Mouse (Mus musculus): Measurements from ENCODE around the gene Cntnap2. TPM values are rescaled to one million over a fixed set of nuclear protein-coding genes. Genes with fewer than 3 reads are reported as not detected.

Cntnap2 gene
- polyA plus RNA-seq, 1 experiment = not detected

GRCm38 (mm10) chr6:46866317-46866716, 1807.2 kb downstream of the Cntnap2 start:
- no peak overlapping the region for H3ac ChIP-seq (ENCODE audit: control insufficient read depth, insufficient read length)
- H3K36me3 ChIP-seq (ENCODE audit: control insufficient read depth, insufficient read depth) = no peaks in the 10 kb centered on the region
- TF ChIP-seq TCF12 (IDR thresholded peaks at IDR 0.05; ENCODE audit: insufficient read depth, poor library complexity, severe bottlenecking) = no peak
- no peak for TF ChIP-seq MYOD1 (IDR thresholded peaks at IDR 0.05; ENCODE audit: control insufficient read depth in 1 of 3, insufficient read length in 2 of 3, low read depth in 2 of 3)
- TF ChIP-seq E2F4 (IDR thresholded peaks at IDR 0.05; ENCODE audit: insufficient read depth) = no peak
- H3K27me3 ChIP-seq (ENCODE audit: control insufficient read depth, insufficient read depth, insufficient read length) = no peaks in the 10 kb centered on the region
- H3K4me3 ChIP-seq = no peak overlapping the region
- H3K4me2 ChIP-seq (ENCODE audit: low read depth) = no peak overlapping the region
- no peaks in the 10 kb centered on the region for H3K79me2 ChIP-seq (ENCODE audit: control insufficient read depth, insufficient read depth)

- no peak overlapping the region for H3ac ChIP-seq (ENCODE audit: control insufficient read depth, insufficient read length)
- H3K4me3 ChIP-seq = no peak overlapping the region
- H3K79me2 ChIP-seq (ENCODE audit: control insufficient read depth, insufficient read depth) = no peaks in the 10 kb centered on the region
- no peaks in the 10 kb centered on the region for H3K27me3 ChIP-seq (ENCODE audit: control insufficient read depth, insufficient read depth, insufficient read length)
- no peaks in the 10 kb centered on the region for H3K36me3 ChIP-seq (ENCODE audit: control insufficient read depth, insufficient read depth)
- H3K4me2 ChIP-seq (ENCODE audit: low read depth) = no peak overlapping the region
- TF ChIP-seq SRF (IDR thresholded peaks at IDR 0.05; ENCODE audit: control insufficient read depth, insufficient read length, low read depth) (no peak), MYOD1 (IDR thresholded peaks at IDR 0.05; ENCODE audit: control insufficient read depth in 1 of 3, insufficient read length in 2 of 3, low read depth in 2 of 3) (no peak)
These were observed 1827.1 kb downstream of the Cntnap2 start for GRCm38 (mm10) chr6:46886230-46886629.

- TF ChIP-seq CEBPB (IDR thresholded peaks at IDR 0.05; ENCODE audit: insufficient read depth, poor library complexity, severe bottlenecking) = no peak
- TF ChIP-seq POLR2AphosphoS2 (IDR thresholded peaks at IDR 0.05; ENCODE audit: insufficient read length, low read depth) = no peak
- TF ChIP-seq TCF12 (IDR thresholded peaks at IDR 0.05; ENCODE audit: insufficient read depth, poor library complexity, severe bottlenecking) = no peak
- TF ChIP-seq SRF (IDR thresholded peaks at IDR 0.05; ENCODE audit: control insufficient read depth, insufficient read length, low read depth) = no peak
- TF ChIP-seq REST (IDR thresholded peaks at IDR 0.05; ENCODE audit: insufficient read depth, insufficient read length) = no peak
- TF ChIP-seq MYOG (IDR thresholded peaks at IDR 0.05; ENCODE audit: control insufficient read depth in 1 of 3, insufficient read depth in 1 of 3, insufficient read length in 2 of 3, low read depth in 2 of 3) = no peak
- TF ChIP-seq E2F4 (IDR thresholded peaks at IDR 0.05; ENCODE audit: insufficient read depth) = no peak
- no peak for TF ChIP-seq MYOD1 (IDR thresholded peaks at IDR 0.05; ENCODE audit: control insufficient read depth in 1 of 3, insufficient read length in 2 of 3, low read depth in 2 of 3)
- no peak for TF ChIP-seq USF1 (IDR thresholded peaks at IDR 0.05; ENCODE audit: low read depth)
- TF ChIP-seq MAX (IDR thresholded peaks at IDR 0.05; ENCODE audit: low read depth) = no peak
- no peak for TF ChIP-seq TCF3 (IDR thresholded peaks at IDR 0.05; ENCODE audit: insufficient read length, low read depth)
- no peak for TF ChIP-seq POLR2A (IDR thresholded peaks at IDR 0.05; ENCODE audit: insufficient read length, low read depth)
- H3ac ChIP-seq (ENCODE audit: control insufficient read depth, insufficient read length) = no peak overlapping the region
- H3K27me3 ChIP-seq (ENCODE audit: control insufficient read depth, insufficient read depth, insufficient read length) = no peaks in the 10 kb centered on the region
- no peak overlapping the region for H3K4me3 ChIP-seq
- no peak overlapping the region for H3K4me2 ChIP-seq (ENCODE audit: low read depth)
- H3K79me2 ChIP-seq (ENCODE audit: control insufficient read depth, insufficient read depth) = no peaks in the 10 kb centered on the region
- H3K36me3 ChIP-seq (ENCODE audit: control insufficient read depth, insufficient read depth) = no peaks in the 10 kb centered on the region
These were observed 1850.0 kb downstream of the Cntnap2 start for GRCm38 (mm10) chr6:46909167-46909566.

GRCm38 (mm10) chr6:46918701-46919274, 1859.6 kb downstream of the Cntnap2 start:
- Histone ChIP-seq H3ac (ENCODE audit: control insufficient read depth, insufficient read length) (no peak overlapping the region), H3K79me2 (ENCODE audit: control insufficient read depth, insufficient read depth) (no peaks in the 10 kb centered on the region), H3K27me3 (ENCODE audit: control insufficient read depth, insufficient read depth, insufficient read length) (no peaks in the 10 kb centered on the region), H3K4me3 (no peak overlapping the region), H3K4me2 (ENCODE audit: low read depth) (no peak overlapping the region), H3K36me3 (ENCODE audit: control insufficient read depth, insufficient read depth) (no peaks in the 10 kb centered on the region)
- TF ChIP-seq TCF3 (IDR thresholded peaks at IDR 0.05; ENCODE audit: insufficient read length, low read depth) (no peak), REST (IDR thresholded peaks at IDR 0.05; ENCODE audit: insufficient read depth, insufficient read length) (no peak), POLR2A (IDR thresholded peaks at IDR 0.05; ENCODE audit: insufficient read length, low read depth) (no peak), CEBPB (IDR thresholded peaks at IDR 0.05; ENCODE audit: insufficient read depth, poor library complexity, severe bottlenecking) (no peak), TCF12 (IDR thresholded peaks at IDR 0.05; ENCODE audit: insufficient read depth, poor library complexity, severe bottlenecking) (no peak)

GRCm38 (mm10) chr6:46919973-46920372, 1860.8 kb downstream of the Cntnap2 start:
- Histone ChIP-seq H3ac (ENCODE audit: control insufficient read depth, insufficient read length) (no peak overlapping the region), H3K27me3 (ENCODE audit: control insufficient read depth, insufficient read depth, insufficient read length) (no peaks in the 10 kb centered on the region), H3K36me3 (ENCODE audit: control insufficient read depth, insufficient read depth) (no peaks in the 10 kb centered on the region), H3K4me3 (no peak overlapping the region), H3K79me2 (ENCODE audit: control insufficient read depth, insufficient read depth) (no peaks in the 10 kb centered on the region), H3K4me2 (ENCODE audit: low read depth) (no peak overlapping the region)
- TF ChIP-seq MYOD1 (IDR thresholded peaks at IDR 0.05; ENCODE audit: control insufficient read depth in 1 of 3, insufficient read length in 2 of 3, low read depth in 2 of 3) = no peak
- TF ChIP-seq E2F4 (IDR thresholded peaks at IDR 0.05; ENCODE audit: insufficient read depth) = no peak
- TF ChIP-seq TCF3 (IDR thresholded peaks at IDR 0.05; ENCODE audit: insufficient read length, low read depth) = no peak
- no peak for TF ChIP-seq TCF12 (IDR thresholded peaks at IDR 0.05; ENCODE audit: insufficient read depth, poor library complexity, severe bottlenecking)
- TF ChIP-seq POLR2AphosphoS2 (IDR thresholded peaks at IDR 0.05; ENCODE audit: insufficient read length, low read depth) = no peak
- TF ChIP-seq SRF (IDR thresholded peaks at IDR 0.05; ENCODE audit: control insufficient read depth, insufficient read length, low read depth) = no peak
- no peak for TF ChIP-seq REST (IDR thresholded peaks at IDR 0.05; ENCODE audit: insufficient read depth, insufficient read length)
- TF ChIP-seq MAX (IDR thresholded peaks at IDR 0.05; ENCODE audit: low read depth) = no peak
- TF ChIP-seq POLR2A (IDR thresholded peaks at IDR 0.05; ENCODE audit: insufficient read length, low read depth) = no peak
- no peak for TF ChIP-seq MYOG (IDR thresholded peaks at IDR 0.05; ENCODE audit: control insufficient read depth in 1 of 3, insufficient read depth in 1 of 3, insufficient read length in 2 of 3, low read depth in 2 of 3)
- TF ChIP-seq CEBPB (IDR thresholded peaks at IDR 0.05; ENCODE audit: insufficient read depth, poor library complexity, severe bottlenecking) = no peak
- TF ChIP-seq USF1 (IDR thresholded peaks at IDR 0.05; ENCODE audit: low read depth) = no peak
